Mouse (Mus musculus): ENCODE measurements at regions not wholly inside any gene's neighbourhood (a gene's known extent, or its start where the extent isn't known, plus 50 kb on each side); places are given as distances from the start of the nearest gene placed in this dataset.

DNA sequence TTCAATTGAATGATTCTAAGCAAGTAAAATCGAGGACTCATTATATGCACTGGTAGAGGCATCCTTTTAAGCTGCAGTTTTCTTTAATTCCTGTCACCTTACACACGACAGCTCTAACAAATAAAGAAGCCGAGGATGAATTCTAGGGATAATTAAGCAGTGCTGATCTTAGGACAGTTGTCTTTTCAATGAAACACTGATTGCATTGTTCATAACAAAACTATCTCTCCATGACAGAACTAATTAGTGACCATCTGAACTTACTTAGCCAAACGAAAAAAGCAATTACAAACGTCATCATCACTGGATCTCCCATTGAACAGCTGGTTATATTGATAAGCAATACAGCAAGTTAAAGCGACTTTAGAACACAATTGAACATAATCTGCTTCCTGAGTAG, 1579.7 kb upstream of the G6pd2 start:
- ATAC-seq (replicated peaks; ENCODE audit: low FRiP score, low TSS enrichment, poor library complexity, severe bottlenecking) = no peak

DNA sequence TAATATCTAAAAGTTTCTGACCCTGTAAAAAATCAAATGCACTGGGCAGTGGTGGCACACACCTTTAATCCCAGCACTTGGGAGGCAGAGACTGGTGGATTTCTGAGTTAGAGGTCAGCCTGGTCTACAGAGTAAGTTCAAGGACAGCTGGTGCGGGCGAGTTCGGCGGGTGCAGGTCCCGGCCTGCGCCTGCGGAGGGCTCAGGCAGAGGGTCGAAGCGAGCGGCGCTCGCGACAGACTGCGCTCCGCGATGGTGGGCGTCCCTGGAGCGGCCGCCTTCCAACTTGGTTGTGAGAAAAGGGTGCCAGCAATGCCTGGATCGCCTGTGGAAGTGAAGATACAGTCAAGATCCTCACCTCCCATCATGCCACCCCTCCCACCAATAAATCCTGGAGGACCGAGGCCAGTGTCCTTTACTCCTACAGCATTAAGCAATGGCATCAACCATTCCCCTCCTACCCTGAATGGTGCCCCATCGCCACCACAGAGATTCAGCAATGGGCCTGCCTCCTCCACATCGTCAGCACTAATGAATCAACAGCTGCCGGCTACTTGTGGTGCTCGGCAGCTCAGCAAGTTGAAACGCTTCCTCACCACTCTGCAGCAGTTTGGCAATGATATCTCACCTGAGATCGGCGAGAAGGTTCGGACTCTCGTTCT, 1577.3 kb upstream of the G6pd2 start:
- ATAC-seq (replicated peaks; ENCODE audit: low FRiP score, low TSS enrichment, poor library complexity, severe bottlenecking) = peak; percentile 71; the same call in 1 of the 2 replicates

DNA sequence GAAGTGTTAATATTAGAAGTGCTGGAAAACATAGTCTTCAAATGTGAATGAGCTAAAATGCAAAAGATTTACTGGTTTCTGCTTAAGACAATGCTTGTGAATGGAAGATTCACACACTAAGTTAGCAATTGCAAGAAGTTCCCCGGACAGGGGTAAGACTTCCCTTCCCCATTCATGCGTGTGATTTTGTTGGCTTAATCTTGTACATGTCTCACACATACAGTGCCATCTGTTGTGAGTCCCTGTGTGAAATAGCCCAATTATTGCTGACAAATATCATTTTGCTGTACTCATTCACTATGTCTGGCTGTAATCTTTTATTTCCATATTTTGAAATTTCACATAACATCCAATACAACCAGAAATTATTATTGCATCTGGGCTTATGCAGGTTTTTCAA, 1564.4 kb upstream of the G6pd2 start:
- ATAC-seq (replicated peaks; ENCODE audit: low FRiP score, low TSS enrichment, poor library complexity, severe bottlenecking) = no peak

DNA sequence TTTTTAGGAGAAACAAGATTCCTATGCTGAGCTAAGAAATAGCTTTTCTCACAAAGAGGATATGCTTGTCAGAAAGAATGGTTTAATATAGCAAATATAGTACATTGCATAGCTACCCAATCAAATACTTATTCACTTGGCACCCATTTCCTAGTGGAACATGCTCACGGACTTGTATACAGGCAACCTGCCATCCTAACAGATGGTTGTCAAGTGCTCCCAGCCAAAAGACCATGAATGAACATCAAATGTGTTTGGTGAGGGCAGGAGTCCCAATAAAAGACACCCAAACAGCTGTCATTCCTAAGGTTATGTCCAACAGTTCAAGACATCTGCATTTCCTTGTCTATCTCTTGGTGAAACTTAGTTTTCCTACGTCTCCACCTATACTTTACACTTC, 1531.9 kb upstream of the G6pd2 start:
- no peak for ATAC-seq (replicated peaks; ENCODE audit: low FRiP score, low TSS enrichment, poor library complexity, severe bottlenecking)
